Comparison of ENCODE assay signal across 22 mouse cellular contexts in the genomic region with DNA sequence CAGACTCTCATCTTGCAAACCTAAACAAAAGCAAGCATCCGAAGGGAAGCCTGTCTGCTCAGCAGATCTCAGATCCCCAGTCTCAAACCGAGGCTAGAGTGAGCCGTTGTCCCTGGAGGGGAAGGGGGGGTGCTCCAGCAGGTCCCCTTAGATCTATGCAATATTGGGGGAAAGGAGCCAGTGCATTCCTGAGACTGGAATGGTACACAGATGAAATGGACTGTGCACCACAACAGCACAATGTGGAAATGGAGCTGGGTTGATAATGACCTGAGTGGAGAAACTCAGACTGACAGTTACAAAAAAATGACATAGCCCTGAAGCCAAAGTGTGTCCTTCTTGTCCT.
DNase-seq lines count a peak whose midpoint lies in the region; ATAC-seq lines count a peak whose summit lies in the region.
"Had no signal": no experiment of that assay in that cellular context is flagged by ENCODE, and none has a peak within 500 bp of the region (broad histone marks: within the 10 kb centered on the region; RNA-seq: fewer than 3 reads in every experiment).

No protein-coding gene starts in this region.

- H3K4me2 ChIP-seq in hindbrain, embryonic 13.5 days = no peak overlapping the region
- no peak overlapping the region for H3K4me2 ChIP-seq in hindbrain, embryonic 11.5 days (replicated peaks; ENCODE audit: low read depth, low read length)
- H3K4me2 ChIP-seq in forebrain, embryonic 16.5 days (ENCODE audit: low read length) = peak overlapping the region; percentile 19
- H3K4me2 ChIP-seq in hindbrain, embryonic 16.5 days (ENCODE audit: low read length) = peak overlapping the region; percentile 27
- H3K4me2 ChIP-seq: embryonic facial prominence, embryonic 12.5 days; heart, embryonic 15.5 days; limb, embryonic 13.5 days; liver, embryonic 13.5 days; lung, embryonic 14.5 days; midbrain, embryonic 12.5 days; stomach, embryonic 15.5 days had no signal

- no peaks in the 10 kb centered on the region for H3K9me3 ChIP-seq in hindbrain, embryonic 13.5 days
- no peaks in the 10 kb centered on the region for H3K9me3 ChIP-seq in hindbrain, embryonic 11.5 days (ENCODE audit: control insufficient read depth, low read length)
- no peaks in the 10 kb centered on the region for H3K9me3 ChIP-seq in forebrain, embryonic 16.5 days (ENCODE audit: control insufficient read depth, low read length)
- no peaks in the 10 kb centered on the region for H3K9me3 ChIP-seq in hindbrain, embryonic 16.5 days (ENCODE audit: control insufficient read depth, low read length)
- H3K9me3 ChIP-seq: embryonic facial prominence, embryonic 12.5 days; heart, embryonic 15.5 days; limb, embryonic 13.5 days; liver, embryonic 13.5 days; midbrain, embryonic 12.5 days; stomach, embryonic 15.5 days had no signal

- H3K4me1 ChIP-seq in hindbrain, embryonic 13.5 days (replicated peaks) = peaks cover 20% of the 10 kb centered on the region
- H3K4me1 ChIP-seq in hindbrain, embryonic 11.5 days (replicated peaks; ENCODE audit: control insufficient read depth, insufficient read depth, low read length) = no peaks in the 10 kb centered on the region
- H3K4me1 ChIP-seq in forebrain, embryonic 16.5 days (replicated peaks; ENCODE audit: control insufficient read depth, insufficient read depth, low read length) = peaks cover 11% of the 10 kb centered on the region
- peaks cover 9% of the 10 kb centered on the region for H3K4me1 ChIP-seq in hindbrain, embryonic 16.5 days (ENCODE audit: control insufficient read depth, insufficient read depth, low read depth, low read length)
- H3K4me1 ChIP-seq: embryonic facial prominence, embryonic 12.5 days; limb, embryonic 13.5 days; liver, embryonic 13.5 days; stomach, embryonic 15.5 days had no signal

- 46% methylated on average over 3 of the region's 3 CpGs for WGBS in hindbrain, embryonic 13.5 days
- 45% methylated on average over 3 of the region's 3 CpGs for WGBS in hindbrain, embryonic 11.5 days
- WGBS in forebrain, embryonic 16.5 days = 20% methylated on average over 3 of the region's 3 CpGs
- WGBS in hindbrain, embryonic 16.5 days = 29% methylated on average over 3 of the region's 3 CpGs

- no peak overlapping the region for H3K9ac ChIP-seq in hindbrain, embryonic 13.5 days
- H3K9ac ChIP-seq in hindbrain, embryonic 11.5 days (ENCODE audit: low read depth, low read length) = no peak overlapping the region
- H3K9ac ChIP-seq in forebrain, embryonic 16.5 days (replicated peaks; ENCODE audit: low read depth, low read length) = no peak overlapping the region
- 0 out of 2 replicates have a peak overlapping the region, but pooled peaks have one; percentile 7 for H3K9ac ChIP-seq in hindbrain, embryonic 16.5 days (ENCODE audit: low read depth, low read length)
- H3K9ac ChIP-seq: embryonic facial prominence, embryonic 12.5 days; heart, embryonic 15.5 days; limb, embryonic 13.5 days; liver, embryonic 13.5 days; lung, embryonic 14.5 days; midbrain, embryonic 12.5 days; stomach, embryonic 15.5 days had no signal

- no peak for DNase-seq in hindbrain, embryonic 11.5 days (ENCODE audit: low spot score)
- peak; percentile 28 for DNase-seq in retina, embryonic 14.5 days (ENCODE audit: low spot score)
- no peak for DNase-seq in spleen, postnatal 10 days (ENCODE audit: low spot score in 2 of 2)
- no peak for DNase-seq in right cerebral cortex, postnatal 10 days (ENCODE audit: low spot score in 2 of 2)
- DNase-seq: adrenal gland, postnatal 10 days; gastrocnemius, postnatal 36 days; liver, embryonic 13.5 days; lung, embryonic 14.5 days; right cerebral cortex, postnatal 25 days; thymus, adult 18-20 months had no signal

- H3K27ac ChIP-seq in hindbrain, embryonic 13.5 days = peak overlapping the region; percentile 79
- no peak overlapping the region for H3K27ac ChIP-seq in hindbrain, embryonic 11.5 days (ENCODE audit: low read depth, low read length)
- H3K27ac ChIP-seq in forebrain, embryonic 16.5 days (ENCODE audit: low read length) = 0 out of 2 replicates have a peak overlapping the region, but pooled peaks have one; percentile 32
- H3K27ac ChIP-seq in hindbrain, embryonic 16.5 days (ENCODE audit: low read depth, low read length) = peak overlapping the region; percentile 48
- H3K27ac ChIP-seq: embryonic facial prominence, embryonic 12.5 days; heart, embryonic 15.5 days; kidney, postnatal 0 days; limb, embryonic 13.5 days; liver, embryonic 13.5 days; macrophage; midbrain, embryonic 12.5 days; stomach, embryonic 15.5 days had no signal

- H3K36me3 ChIP-seq in hindbrain, embryonic 13.5 days = no peaks in the 10 kb centered on the region
- no peaks in the 10 kb centered on the region for H3K36me3 ChIP-seq in hindbrain, embryonic 11.5 days (ENCODE audit: control insufficient read depth, insufficient read depth, low read length)
- H3K36me3 ChIP-seq in forebrain, embryonic 16.5 days (ENCODE audit: control insufficient read depth, insufficient read depth) = no peaks in the 10 kb centered on the region
- no peaks in the 10 kb centered on the region for H3K36me3 ChIP-seq in hindbrain, embryonic 16.5 days (ENCODE audit: control insufficient read depth, insufficient read depth, low read length)
- H3K36me3 ChIP-seq: embryonic facial prominence, embryonic 12.5 days; heart, embryonic 15.5 days; limb, embryonic 13.5 days; liver, embryonic 13.5 days; midbrain, embryonic 12.5 days; stomach, embryonic 15.5 days had no signal

- 0 out of 2 replicates have a peak, but pooled peaks cover 3% of the 10 kb centered on the region for H3K27me3 ChIP-seq in hindbrain, embryonic 13.5 days
- no peaks in the 10 kb centered on the region for H3K27me3 ChIP-seq in hindbrain, embryonic 11.5 days (ENCODE audit: control insufficient read depth, insufficient read depth, low read length)
- no peaks in the 10 kb centered on the region for H3K27me3 ChIP-seq in forebrain, embryonic 16.5 days (replicated peaks; ENCODE audit: control insufficient read depth, insufficient read depth, low read length)
- no peaks in the 10 kb centered on the region for H3K27me3 ChIP-seq in hindbrain, embryonic 16.5 days (replicated peaks; ENCODE audit: control insufficient read depth, insufficient read depth, low read length)
- H3K27me3 ChIP-seq: embryonic facial prominence, embryonic 12.5 days; heart, embryonic 15.5 days; limb, embryonic 13.5 days; liver, embryonic 13.5 days; midbrain, embryonic 12.5 days; stomach, embryonic 15.5 days had no signal

- no peak for ATAC-seq in hindbrain, embryonic 13.5 days (ENCODE audit: low FRiP score)
- no peak for ATAC-seq in hindbrain, embryonic 11.5 days (ENCODE audit: low FRiP score)
- 0 out of 2 replicates have a peak, but pooled peaks have one; percentile 32 for ATAC-seq in forebrain, embryonic 16.5 days
- peak; percentile 22; the same call in 1 of the 2 replicates for ATAC-seq in hindbrain, embryonic 16.5 days
- ATAC-seq: intestine, postnatal 0 days had no signal

- H3K4me3 ChIP-seq in hindbrain, embryonic 13.5 days = no peak overlapping the region
- no peak overlapping the region for H3K4me3 ChIP-seq in hindbrain, embryonic 11.5 days (ENCODE audit: low read depth, low read length)
- H3K4me3 ChIP-seq in forebrain, embryonic 16.5 days (replicated peaks; ENCODE audit: low read length) = no peak overlapping the region
- H3K4me3 ChIP-seq in hindbrain, embryonic 16.5 days (ENCODE audit: low read length) = no peak overlapping the region
- H3K4me3 ChIP-seq: embryonic facial prominence, embryonic 12.5 days; erythroblast, embryonic 14.5 days; heart, embryonic 15.5 days; limb, embryonic 13.5 days; liver, embryonic 13.5 days; midbrain, embryonic 12.5 days; stomach, embryonic 15.5 days had no signal

Comparison
In these comparisons a context has a peak if more than half of its experiments do, and no peak if none do; other contexts are left out.
1. ATAC-seq: peak in forebrain, embryonic 16.5 days (single experiment) and hindbrain, embryonic 16.5 days (single experiment); none in hindbrain, embryonic 13.5 days (single experiment) and hindbrain, embryonic 11.5 days (single experiment).
2. H3K4me2 ChIP-seq: peak in forebrain, embryonic 16.5 days (single experiment) and hindbrain, embryonic 16.5 days (single experiment); none in hindbrain, embryonic 13.5 days (single experiment) and hindbrain, embryonic 11.5 days (single experiment).